Mouse (Mus musculus) C2C12 (cell line): ENCODE measurements around the gene Cdiptos.

Source experiments
- CTCF ChIP-seq: IDR thresholded peaks from one replicate; pipeline ENCODE4 v1.5.1; 2011; ENCODE audit not compliant: control insufficient read depth, insufficient read depth, insufficient read length
- MAX ChIP-seq: IDR thresholded peaks from one replicate; pipeline ENCODE4 v1.6.1; 2011; ENCODE audit warnings: mild to moderate bottlenecking, control low read depth

DNA sequence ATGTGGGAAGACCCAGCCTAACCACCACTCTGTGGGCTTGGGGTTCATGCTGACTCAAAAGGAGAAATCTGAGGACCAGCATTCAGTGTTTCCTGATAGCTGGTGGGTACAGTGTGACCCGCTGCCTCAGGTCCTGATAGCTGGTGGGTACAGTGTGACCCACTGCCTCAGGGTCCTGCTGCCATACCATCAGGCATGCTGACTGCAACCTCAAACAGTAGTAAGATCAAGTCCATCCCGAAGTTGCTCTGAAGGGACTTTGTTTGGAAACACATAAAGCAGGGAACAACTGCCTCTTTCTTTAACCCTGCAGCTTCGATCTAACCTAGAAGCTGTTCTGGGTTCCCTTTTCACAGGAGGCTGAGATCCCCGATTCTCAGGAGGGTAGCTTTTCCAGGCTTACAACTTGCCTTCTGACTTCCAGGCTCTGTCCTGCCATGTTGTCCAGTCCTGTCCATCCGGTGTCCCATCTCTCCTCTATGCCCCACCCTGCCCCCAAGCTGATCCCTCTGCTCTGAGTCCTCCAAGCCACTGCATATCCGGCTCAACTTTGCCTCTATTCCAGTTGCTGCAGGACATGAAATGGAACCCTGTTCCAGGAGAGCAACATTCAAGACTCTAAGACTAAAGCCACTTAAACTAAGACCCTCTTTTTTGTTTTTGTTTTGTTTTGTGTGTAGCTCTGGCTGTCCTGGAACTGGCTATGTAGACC is 31.6 kb upstream of the Cdiptos start:
- TF ChIP-seq CTCF (no peak), MAX (no peak)
